Mouse (Mus musculus): ENCODE data around the gene Piezo1. TPM values are rescaled to one million over a fixed set of nuclear protein-coding genes. Genes with fewer than 3 reads are reported as not detected.

Piezo1 gene
- polyA plus RNA-seq, 1 experiment from 2014 or later: 7.0 TPM

GRCm38 (mm10) chr8:122511552-122511951 is 39.6 kb downstream of the Piezo1 start:
- H3K9me3 ChIP-seq (ENCODE audit: control insufficient read depth, low read length): no peaks in the 10 kb centered on the region
- H3K36me3 ChIP-seq (ENCODE audit: control insufficient read depth, insufficient read depth, low read length): no peaks in the 10 kb centered on the region
- TF ChIP-seq CTCF (IDR thresholded peaks at IDR 0.05; ENCODE audit: low read depth): no peak
- TF ChIP-seq EP300 (optimal IDR thresholded peaks at IDR 0.05): no peak
- no peak overlapping the region for H3K4me2 ChIP-seq (replicated peaks; ENCODE audit: low read depth)
- 0 out of 2 replicates have a peak, but pooled peaks cover 3% of the 10 kb centered on the region for H3K4me1 ChIP-seq (replicated peaks; ENCODE audit: control insufficient read depth, insufficient read depth)
- H3K9ac ChIP-seq (ENCODE audit: low read length): no peak overlapping the region
- ATAC-seq (ENCODE audit: low FRiP score, low TSS enrichment): peak; percentile 70
- peak overlapping the region; percentile 78 for H3K27ac ChIP-seq (replicated peaks)
- no peaks in the 10 kb centered on the region for H3K27me3 ChIP-seq (ENCODE audit: control insufficient read depth, insufficient read depth, low read length)
- peak; percentile 33 for DNase-seq (ENCODE audit: low spot score)
- no peak overlapping the region for H3K4me3 ChIP-seq (ENCODE audit: low read depth, low read length)
- WGBS: 34% methylated on average over 16 of the region's 16 CpGs

- peak; percentile 58 for ATAC-seq (ENCODE audit: low FRiP score, low TSS enrichment)
- Histone ChIP-seq H3K9ac (ENCODE audit: low read length) (no peak overlapping the region), H3K27ac (replicated peaks) (no peak overlapping the region), H3K4me2 (replicated peaks; ENCODE audit: low read depth) (no peak overlapping the region), H3K4me3 (ENCODE audit: low read depth, low read length) (no peak overlapping the region), H3K36me3 (ENCODE audit: control insufficient read depth, insufficient read depth, low read length) (peaks cover 13% of the 10 kb centered on the region), H3K4me1 (replicated peaks; ENCODE audit: control insufficient read depth, insufficient read depth) (no peaks in the 10 kb centered on the region), H3K9me3 (ENCODE audit: control insufficient read depth, low read length) (no peaks in the 10 kb centered on the region), H3K27me3 (ENCODE audit: control insufficient read depth, insufficient read depth, low read length) (no peaks in the 10 kb centered on the region)
- TF ChIP-seq EP300 (optimal IDR thresholded peaks at IDR 0.05) (no peak), CTCF (IDR thresholded peaks at IDR 0.05; ENCODE audit: low read depth) (peak; percentile 97)
- DNase-seq (ENCODE audit: low spot score): peak; percentile 74
- WGBS: 34% methylated on average over 10 of the region's 10 CpGs
Observed at GRCm38 (mm10) chr8:122500856-122501255, 50.3 kb downstream of the Piezo1 start.

- no peaks in the 10 kb centered on the region for H3K9me3 ChIP-seq (ENCODE audit: control insufficient read depth, low read length)
- WGBS: 63% methylated on average over 17 of the region's 17 CpGs
- H3K36me3 ChIP-seq (ENCODE audit: control insufficient read depth, insufficient read depth, low read length): peaks cover 29% of the 10 kb centered on the region
- DNase-seq (ENCODE audit: low spot score) (no peak), ATAC-seq (ENCODE audit: low FRiP score, low TSS enrichment) (peak; percentile 24; the same call in 1 of the 2 replicates)
- no peak overlapping the region for H3K4me2 ChIP-seq (replicated peaks; ENCODE audit: low read depth)
- H3K27ac ChIP-seq (replicated peaks): no peak overlapping the region
- H3K27me3 ChIP-seq (ENCODE audit: control insufficient read depth, insufficient read depth, low read length): no peaks in the 10 kb centered on the region
- no peak overlapping the region for H3K9ac ChIP-seq (ENCODE audit: low read length)
- no peak overlapping the region for H3K4me3 ChIP-seq (ENCODE audit: low read depth, low read length)
- TF ChIP-seq CTCF (IDR thresholded peaks at IDR 0.05; ENCODE audit: low read depth): peak; percentile 62
- no peak for TF ChIP-seq EP300 (optimal IDR thresholded peaks at IDR 0.05)
- no peaks in the 10 kb centered on the region for H3K4me1 ChIP-seq (replicated peaks; ENCODE audit: control insufficient read depth, insufficient read depth)
Observed at GRCm38 (mm10) chr8:122497912-122498311, 53.2 kb downstream of the Piezo1 start.

- Histone ChIP-seq H3K4me1 (replicated peaks; ENCODE audit: control insufficient read depth, insufficient read depth) (no peaks in the 10 kb centered on the region), H3K27me3 (ENCODE audit: control insufficient read depth, insufficient read depth, low read length) (no peaks in the 10 kb centered on the region), H3K4me3 (ENCODE audit: low read depth, low read length) (no peak overlapping the region), H3K9me3 (ENCODE audit: control insufficient read depth, low read length) (no peaks in the 10 kb centered on the region), H3K27ac (replicated peaks) (no peak overlapping the region), H3K9ac (ENCODE audit: low read length) (no peak overlapping the region), H3K36me3 (ENCODE audit: control insufficient read depth, insufficient read depth, low read length) (peaks cover 29% of the 10 kb centered on the region), H3K4me2 (replicated peaks; ENCODE audit: low read depth) (no peak overlapping the region)
- TF ChIP-seq CTCF (IDR thresholded peaks at IDR 0.05; ENCODE audit: low read depth) (no peak), EP300 (optimal IDR thresholded peaks at IDR 0.05) (no peak)
- 79% methylated on average over 11 of the region's 12 CpGs for WGBS
- DNase-seq (ENCODE audit: low spot score): no peak
- ATAC-seq (ENCODE audit: low FRiP score, low TSS enrichment): no peak
Observed at GRCm38 (mm10) chr8:122497016-122497734, 54.0 kb downstream of the Piezo1 start.

- ATAC-seq (ENCODE audit: low FRiP score, low TSS enrichment) (no peak), DNase-seq (ENCODE audit: low spot score) (no peak)
- Histone ChIP-seq H3K27ac (replicated peaks) (no peak overlapping the region), H3K4me2 (replicated peaks; ENCODE audit: low read depth) (no peak overlapping the region), H3K9me3 (ENCODE audit: control insufficient read depth, low read length) (no peaks in the 10 kb centered on the region), H3K27me3 (ENCODE audit: control insufficient read depth, insufficient read depth, low read length) (no peaks in the 10 kb centered on the region), H3K36me3 (ENCODE audit: control insufficient read depth, insufficient read depth, low read length) (peaks cover 38% of the 10 kb centered on the region), H3K4me1 (replicated peaks; ENCODE audit: control insufficient read depth, insufficient read depth) (no peaks in the 10 kb centered on the region), H3K9ac (ENCODE audit: low read length) (no peak overlapping the region), H3K4me3 (ENCODE audit: low read depth, low read length) (no peak overlapping the region)
- TF ChIP-seq EP300 (optimal IDR thresholded peaks at IDR 0.05): no peak
- TF ChIP-seq CTCF (IDR thresholded peaks at IDR 0.05; ENCODE audit: low read depth): no peak
- 93% methylated on average over 9 of the region's 9 CpGs for WGBS
Observed at GRCm38 (mm10) chr8:122488387-122488786, 62.7 kb downstream of the Piezo1 start.

DNA sequence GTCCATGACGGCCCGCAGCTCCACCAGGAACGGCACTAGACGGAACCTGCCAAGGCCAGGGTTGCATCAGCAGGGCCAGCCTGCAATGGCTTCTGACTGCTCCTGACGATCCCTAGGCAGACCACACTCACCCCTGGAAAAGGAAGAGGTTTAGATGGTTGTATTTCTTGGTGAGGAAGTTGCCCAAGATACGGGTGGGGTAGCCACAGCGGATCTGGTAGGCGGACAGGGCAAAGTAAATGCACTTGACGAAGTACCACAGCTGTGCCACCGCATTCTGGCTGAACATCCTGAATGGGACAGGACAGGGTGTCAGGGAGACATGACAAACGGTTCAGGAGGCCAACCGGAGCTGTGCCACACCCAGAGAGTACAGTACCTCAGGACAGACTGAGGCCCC is 66.3 kb downstream of the Piezo1 start:
- ATAC-seq (ENCODE audit: low FRiP score, low TSS enrichment) (no peak), DNase-seq (ENCODE audit: low spot score) (no peak)
- TF ChIP-seq EP300 (optimal IDR thresholded peaks at IDR 0.05) (no peak), CTCF (IDR thresholded peaks at IDR 0.05; ENCODE audit: low read depth) (no peak)
- no peak overlapping the region for H3K4me3 ChIP-seq (ENCODE audit: low read depth, low read length)
- H3K27me3 ChIP-seq (ENCODE audit: control insufficient read depth, insufficient read depth, low read length): no peaks in the 10 kb centered on the region
- H3K9ac ChIP-seq (ENCODE audit: low read length): no peak overlapping the region
- WGBS: 80% methylated on average over 12 of the region's 12 CpGs
- H3K27ac ChIP-seq (replicated peaks): no peak overlapping the region
- H3K9me3 ChIP-seq (ENCODE audit: control insufficient read depth, low read length): no peaks in the 10 kb centered on the region
- H3K4me2 ChIP-seq (replicated peaks; ENCODE audit: low read depth): no peak overlapping the region
- H3K36me3 ChIP-seq (ENCODE audit: control insufficient read depth, insufficient read depth, low read length): peaks cover 49% of the 10 kb centered on the region
- H3K4me1 ChIP-seq (replicated peaks; ENCODE audit: control insufficient read depth, insufficient read depth): no peaks in the 10 kb centered on the region
